In genomic region chr2:180118661-180119438, GRCm38 (mm10) we compare ENCODE assay signal across 7 mouse cellular contexts. TPM values are rescaled to one million over a fixed set of nuclear protein-coding genes. Genes with fewer than 3 reads are reported as not detected.
DNase-seq lines count a peak whose midpoint lies in the region; ATAC-seq lines count a peak whose summit lies in the region.

Gene Osbpl2 (plus strand): TSS chr2:180119306.

- under 1% methylated on average over 49 of the region's 55 CpGs for whole genome bisulfite sequencing in intestine, embryonic 15.5 days
- under 1% methylated on average over 55 of the region's 55 CpGs for WGBS in midbrain, embryonic 10.5 days

- ATAC-seq in intestine, embryonic 15.5 days, result peak; percentile 98

- H3K27me3 ChIP-seq in intestine, embryonic 15.5 days (replicated peaks), result no peaks in the 10 kb centered on the region
- no peaks in the 10 kb centered on the region; the same call in 1 of the 2 replicates for H3K27me3 ChIP-seq in midbrain, embryonic 10.5 days (ENCODE audit: low read depth, poor library complexity, severe bottlenecking)

- H3K9ac ChIP-seq in intestine, embryonic 15.5 days, result peak within 1 kb of the TSS; percentile 88

- H3K4me1 ChIP-seq in intestine, embryonic 15.5 days (replicated peaks), result peaks cover 21% of the 10 kb centered on the region
- peaks cover 64% of the 10 kb centered on the region for H3K4me1 ChIP-seq in midbrain, embryonic 10.5 days

- peak within 1 kb of the TSS; percentile 73 for H3K27ac ChIP-seq in intestine, embryonic 15.5 days
- peak within 1 kb of the TSS; percentile 93 for H3K27ac ChIP-seq in midbrain, embryonic 10.5 days (replicated peaks)

- H3K9me3 ChIP-seq in intestine, embryonic 15.5 days, result no peaks in the 10 kb centered on the region
- no peaks in the 10 kb centered on the region for H3K9me3 ChIP-seq in midbrain, embryonic 10.5 days (replicated peaks)

- peak within 1 kb of the TSS; percentile 89 for H3K4me2 ChIP-seq in intestine, embryonic 15.5 days (replicated peaks)

- H3K4me3 ChIP-seq in intestine, embryonic 15.5 days (replicated peaks), result peak within 1 kb of the TSS; percentile 94
- H3K4me3 ChIP-seq in midbrain, embryonic 10.5 days, result peak within 1 kb of the TSS; percentile 96

- no peaks in the 10 kb centered on the region for H3K36me3 ChIP-seq in intestine, embryonic 15.5 days
- peaks cover 8% of the 10 kb centered on the region for H3K36me3 ChIP-seq in midbrain, embryonic 10.5 days

- DNase-seq in adrenal gland, adult 2 months, result peak; percentile 100
- DNase-seq in embryo, embryonic 11.5 days (ENCODE audit: low read depth, low spot score), result peak; percentile 97
- DNase-seq in gastrocnemius, postnatal 36 days, result peak; percentile 99 to 100
- peak; percentile 99 to 100 for DNase-seq in left cerebral cortex, postnatal 25 days (ENCODE audit: low spot score in 2 of 2)
- peak; percentile 100 for DNase-seq in midbrain, embryonic 10.5 days (ENCODE audit: low spot score)
- DNase-seq in right cerebral cortex, postnatal 4 days, result peak; percentile 99

- intact Hi-C loops in gastrocnemius, postnatal 36 days (cut with DNase I), result loop anchor here (5.0 kb wide), 1 partner anchor 53 kb away; the partner anchor contains the start of gene Adrm1
- intact Hi-C loops in left cerebral cortex, postnatal 25 days (cut with DNase I), result loop anchor here (2.0 kb wide), 1 partner anchor 48 kb away; the partner anchor contains the start of gene Mtg2

RNA-seq across cellular contexts. Expression of gene Osbpl2, which starts in this region (rescaled TPM):
- total RNA-seq in adrenal gland, adult 2 months (2021), result 10 to 100 TPM; 41.8 to 42.3 TPM
- polyA plus RNA-seq in adrenal gland, adult 2 months (2012; rRNA removed), result 15.8 and 21.7 TPM in 2 replicates
- 10 to 100 TPM; 15.5 to 17.0 TPM for total RNA-seq in gastrocnemius, postnatal 36 days (2021)
- 29.6 and 32.8 TPM in 2 replicates for polyA plus RNA-seq in intestine, embryonic 15.5 days (2015; fragmentation: Nextera tagmentation; extraction: Ambion mirVana)
- total RNA-seq in left cerebral cortex, postnatal 25 days (2021), result 10 to 100 TPM; 43.9 to 47.8 TPM
- 30.5 and 43.3 TPM in 2 replicates for polyA plus RNA-seq in midbrain, embryonic 10.5 days (2016; fragmentation: Nextera tagmentation; extraction: Ambion mirVana)

Comparison
In these comparisons a context has a peak if more than half of its experiments do, and no peak if none do; other contexts are left out.
1. Peak in every context shown above with its lines: DNase-seq, ATAC-seq, H3K4me3 ChIP-seq and H3K27ac ChIP-seq.